Mouse (Mus musculus): ENCODE results near the gene Scml4. TPM values are rescaled to one million over a fixed set of nuclear protein-coding genes. Genes with fewer than 3 reads are reported as not detected.

The Scml4 gene
- polyA plus RNA-seq, 1 experiment = 0.56 TPM

GRCm38 (mm10) chr10:42989910-42990309 lies 129.7 kb downstream of the Scml4 start:
- Histone ChIP-seq H3K4me1 (ENCODE audit: control insufficient read depth, insufficient read depth, low read length) (peaks cover 11% of the 10 kb centered on the region), H3K27me3 (ENCODE audit: control insufficient read depth, insufficient read depth, low read length) (no peaks in the 10 kb centered on the region), H3K36me3 (ENCODE audit: control insufficient read depth, insufficient read depth, low read length) (no peaks in the 10 kb centered on the region), H3K4me3 (ENCODE audit: control insufficient read depth, low read depth, low read length) (no peak overlapping the region), H3K27ac (ENCODE audit: control insufficient read depth, insufficient read depth, low read depth, low read length) (no peak overlapping the region)
- TF ChIP-seq CTCF (IDR thresholded peaks at IDR 0.05; ENCODE audit: control insufficient read depth, insufficient read depth, insufficient replicate concordance, low read depth, low read length) = peak; percentile 19; the same call in 1 of the 2 replicates
- no peak for TF ChIP-seq POLR2A (IDR thresholded peaks at IDR 0.05; ENCODE audit: control insufficient read depth, low read depth, low read length)

GRCm38 (mm10) chr10:42991018-42991417 lies 130.8 kb downstream of the Scml4 start:
- no peak overlapping the region for H3K27ac ChIP-seq (ENCODE audit: control insufficient read depth, insufficient read depth, low read depth, low read length)
- H3K36me3 ChIP-seq (ENCODE audit: control insufficient read depth, insufficient read depth, low read length) = no peaks in the 10 kb centered on the region
- peaks cover 11% of the 10 kb centered on the region for H3K4me1 ChIP-seq (ENCODE audit: control insufficient read depth, insufficient read depth, low read length)
- no peak overlapping the region for H3K4me3 ChIP-seq (ENCODE audit: control insufficient read depth, low read depth, low read length)
- H3K27me3 ChIP-seq (ENCODE audit: control insufficient read depth, insufficient read depth, low read length) = no peaks in the 10 kb centered on the region
- TF ChIP-seq POLR2A (IDR thresholded peaks at IDR 0.05; ENCODE audit: control insufficient read depth, low read depth, low read length) (no peak), CTCF (IDR thresholded peaks at IDR 0.05; ENCODE audit: control insufficient read depth, insufficient read depth, insufficient replicate concordance, low read depth, low read length) (no peak)

- H3K27ac ChIP-seq (ENCODE audit: control insufficient read depth, insufficient read depth, low read depth, low read length) = peak overlapping the region; percentile 71
- peaks cover 6% of the 10 kb centered on the region; the same call in 1 of the 2 replicates for H3K4me1 ChIP-seq (ENCODE audit: control insufficient read depth, insufficient read depth, low read length)
- H3K36me3 ChIP-seq (ENCODE audit: control insufficient read depth, insufficient read depth, low read length) = no peaks in the 10 kb centered on the region
- no peak overlapping the region for H3K4me3 ChIP-seq (ENCODE audit: control insufficient read depth, low read depth, low read length)
- no peaks in the 10 kb centered on the region for H3K27me3 ChIP-seq (ENCODE audit: control insufficient read depth, insufficient read depth, low read length)
- TF ChIP-seq CTCF (IDR thresholded peaks at IDR 0.05; ENCODE audit: control insufficient read depth, insufficient read depth, insufficient replicate concordance, low read depth, low read length) = no peak
- no peak for TF ChIP-seq POLR2A (IDR thresholded peaks at IDR 0.05; ENCODE audit: control insufficient read depth, low read depth, low read length)
These were observed 134.2 kb downstream of the Scml4 start for GRCm38 (mm10) chr10:42994331-42994782.

- peaks cover 6% of the 10 kb centered on the region; the same call in 1 of the 2 replicates for H3K4me1 ChIP-seq (ENCODE audit: control insufficient read depth, insufficient read depth, low read length)
- no peaks in the 10 kb centered on the region for H3K27me3 ChIP-seq (ENCODE audit: control insufficient read depth, insufficient read depth, low read length)
- no peak overlapping the region for H3K27ac ChIP-seq (ENCODE audit: control insufficient read depth, insufficient read depth, low read depth, low read length)
- no peak overlapping the region for H3K4me3 ChIP-seq (ENCODE audit: control insufficient read depth, low read depth, low read length)
- no peaks in the 10 kb centered on the region for H3K36me3 ChIP-seq (ENCODE audit: control insufficient read depth, insufficient read depth, low read length)
- TF ChIP-seq CTCF (IDR thresholded peaks at IDR 0.05; ENCODE audit: control insufficient read depth, insufficient read depth, insufficient replicate concordance, low read depth, low read length) (no peak), POLR2A (IDR thresholded peaks at IDR 0.05; ENCODE audit: control insufficient read depth, low read depth, low read length) (no peak)
These were observed 135.3 kb downstream of the Scml4 start for GRCm38 (mm10) chr10:42995484-42995895.

GRCm38 (mm10) chr10:42997278-42997677 lies 137.1 kb downstream of the Scml4 start:
- H3K4me3 ChIP-seq (ENCODE audit: control insufficient read depth, low read depth, low read length) = no peak overlapping the region
- no peak overlapping the region for H3K27ac ChIP-seq (ENCODE audit: control insufficient read depth, insufficient read depth, low read depth, low read length)
- peaks cover 6% of the 10 kb centered on the region; the same call in 1 of the 2 replicates for H3K4me1 ChIP-seq (ENCODE audit: control insufficient read depth, insufficient read depth, low read length)
- no peaks in the 10 kb centered on the region for H3K27me3 ChIP-seq (ENCODE audit: control insufficient read depth, insufficient read depth, low read length)
- H3K36me3 ChIP-seq (ENCODE audit: control insufficient read depth, insufficient read depth, low read length) = no peaks in the 10 kb centered on the region
- TF ChIP-seq CTCF (IDR thresholded peaks at IDR 0.05; ENCODE audit: control insufficient read depth, insufficient read depth, insufficient replicate concordance, low read depth, low read length) (no peak), POLR2A (IDR thresholded peaks at IDR 0.05; ENCODE audit: control insufficient read depth, low read depth, low read length) (no peak)

- no peak overlapping the region for H3K4me3 ChIP-seq (ENCODE audit: control insufficient read depth, low read depth, low read length)
- no peak overlapping the region for H3K27ac ChIP-seq (ENCODE audit: control insufficient read depth, insufficient read depth, low read depth, low read length)
- TF ChIP-seq POLR2A (IDR thresholded peaks at IDR 0.05; ENCODE audit: control insufficient read depth, low read depth, low read length) (no peak), CTCF (IDR thresholded peaks at IDR 0.05; ENCODE audit: control insufficient read depth, insufficient read depth, insufficient replicate concordance, low read depth, low read length) (no peak)
- H3K4me1 ChIP-seq (ENCODE audit: control insufficient read depth, insufficient read depth, low read length) = peaks cover 4% of the 10 kb centered on the region; the same call in 1 of the 2 replicates
- H3K27me3 ChIP-seq (ENCODE audit: control insufficient read depth, insufficient read depth, low read length) = no peaks in the 10 kb centered on the region; the same call in none of the 2 replicates
- no peaks in the 10 kb centered on the region for H3K36me3 ChIP-seq (ENCODE audit: control insufficient read depth, insufficient read depth, low read length)
These were observed 139.2 kb downstream of the Scml4 start for GRCm38 (mm10) chr10:42999324-42999723.

- no peak for TF ChIP-seq CTCF (IDR thresholded peaks at IDR 0.05; ENCODE audit: control insufficient read depth, insufficient read depth, insufficient replicate concordance, low read depth, low read length)
- no peak for TF ChIP-seq POLR2A (IDR thresholded peaks at IDR 0.05; ENCODE audit: control insufficient read depth, low read depth, low read length)
- Histone ChIP-seq H3K4me1 (ENCODE audit: control insufficient read depth, insufficient read depth, low read length) (peaks cover 6% of the 10 kb centered on the region), H3K27ac (ENCODE audit: control insufficient read depth, insufficient read depth, low read depth, low read length) (no peak overlapping the region), H3K36me3 (ENCODE audit: control insufficient read depth, insufficient read depth, low read length) (no peaks in the 10 kb centered on the region), H3K4me3 (ENCODE audit: control insufficient read depth, low read depth, low read length) (no peak overlapping the region), H3K27me3 (ENCODE audit: control insufficient read depth, insufficient read depth, low read length) (no peaks in the 10 kb centered on the region; the same call in none of the 2 replicates)
These were observed 141.3 kb downstream of the Scml4 start for GRCm38 (mm10) chr10:43001433-43001832.
